Mouse (Mus musculus): Measurements from ENCODE around the gene Gm44965. TPM values are rescaled to one million over a fixed set of nuclear protein-coding genes. Genes with fewer than 3 reads are reported as not detected.

Gene Gm44965
- polyA plus RNA-seq, 1 experiment from 2014 or later = not detected

GRCm38 (mm10) chr6:48664750-48665149, 71.0 kb downstream of the Gm44965 start:
- Histone ChIP-seq H3K4me2 (ENCODE audit: low read depth, low read length) (no peak overlapping the region), H3K4me1 (ENCODE audit: control insufficient read depth, insufficient read depth, low read length) (no peaks in the 10 kb centered on the region), H3K9ac (ENCODE audit: low read length) (no peak overlapping the region), H3K27me3 (ENCODE audit: control insufficient read depth, insufficient read depth, low read length) (no peaks in the 10 kb centered on the region), H3K4me3 (ENCODE audit: low read length) (no peak overlapping the region), H3K27ac (ENCODE audit: low read length) (no peak overlapping the region), H3K9me3 (replicated peaks; ENCODE audit: control insufficient read depth, low read length) (no peaks in the 10 kb centered on the region), H3K36me3 (ENCODE audit: control insufficient read depth, insufficient read depth) (no peaks in the 10 kb centered on the region)
- ATAC-seq (replicated peaks; ENCODE audit: extremely low read depth, insufficient read depth, low FRiP score) = no peak
- 84% methylated on average over 4 of the region's 4 CpGs for WGBS

GRCm38 (mm10) chr6:48665471-48665870, 71.7 kb downstream of the Gm44965 start:
- H3K4me1 ChIP-seq (ENCODE audit: control insufficient read depth, insufficient read depth, low read length) = no peaks in the 10 kb centered on the region
- 87% methylated on average over 9 of the region's 9 CpGs for WGBS
- no peak overlapping the region for H3K9ac ChIP-seq (ENCODE audit: low read length)
- ATAC-seq (replicated peaks; ENCODE audit: extremely low read depth, insufficient read depth, low FRiP score) = no peak
- no peak overlapping the region for H3K27ac ChIP-seq (ENCODE audit: low read length)
- H3K4me2 ChIP-seq (ENCODE audit: low read depth, low read length) = no peak overlapping the region
- no peak overlapping the region for H3K4me3 ChIP-seq (ENCODE audit: low read length)
- H3K36me3 ChIP-seq (ENCODE audit: control insufficient read depth, insufficient read depth) = no peaks in the 10 kb centered on the region
- no peaks in the 10 kb centered on the region for H3K9me3 ChIP-seq (replicated peaks; ENCODE audit: control insufficient read depth, low read length)
- no peaks in the 10 kb centered on the region for H3K27me3 ChIP-seq (ENCODE audit: control insufficient read depth, insufficient read depth, low read length)

GRCm38 (mm10) chr6:48666159-48666586, 72.4 kb downstream of the Gm44965 start:
- WGBS = 54% methylated on average over 7 of the region's 7 CpGs
- Histone ChIP-seq H3K27ac (ENCODE audit: low read length) (no peak overlapping the region), H3K27me3 (ENCODE audit: control insufficient read depth, insufficient read depth, low read length) (no peaks in the 10 kb centered on the region), H3K9me3 (replicated peaks; ENCODE audit: control insufficient read depth, low read length) (no peaks in the 10 kb centered on the region), H3K9ac (ENCODE audit: low read length) (no peak overlapping the region), H3K36me3 (ENCODE audit: control insufficient read depth, insufficient read depth) (no peaks in the 10 kb centered on the region), H3K4me1 (ENCODE audit: control insufficient read depth, insufficient read depth, low read length) (no peaks in the 10 kb centered on the region), H3K4me3 (ENCODE audit: low read length) (no peak overlapping the region), H3K4me2 (ENCODE audit: low read depth, low read length) (no peak overlapping the region)
- no peak for ATAC-seq (replicated peaks; ENCODE audit: extremely low read depth, insufficient read depth, low FRiP score)

- Histone ChIP-seq H3K36me3 (ENCODE audit: control insufficient read depth, insufficient read depth) (no peaks in the 10 kb centered on the region), H3K27ac (ENCODE audit: low read length) (no peak overlapping the region), H3K4me2 (ENCODE audit: low read depth, low read length) (no peak overlapping the region), H3K9ac (ENCODE audit: low read length) (no peak overlapping the region), H3K4me1 (ENCODE audit: control insufficient read depth, insufficient read depth, low read length) (no peaks in the 10 kb centered on the region), H3K27me3 (ENCODE audit: control insufficient read depth, insufficient read depth, low read length) (no peaks in the 10 kb centered on the region), H3K9me3 (replicated peaks; ENCODE audit: control insufficient read depth, low read length) (no peaks in the 10 kb centered on the region), H3K4me3 (ENCODE audit: low read length) (no peak overlapping the region)
- no peak for ATAC-seq (replicated peaks; ENCODE audit: extremely low read depth, insufficient read depth, low FRiP score)
These were observed 74.3 kb downstream of the Gm44965 start for GRCm38 (mm10) chr6:48668022-48668421.

Other genes with a start within 250 kb of the Gm44965 start
- gene Krba1, start 198.4 kb upstream of the Gm44965 start, polyA plus RNA-seq (2015; fragmentation: Nextera tagmentation; extraction: Ambion mirVana) = 17.6 and 18.6 TPM in 2 replicates
- 20.3 and 22.1 TPM in 2 replicates for gene Zfp467, start 148.1 kb upstream of the Gm44965 start, polyA plus RNA-seq (2015; fragmentation: Nextera tagmentation; extraction: Ambion mirVana)
- 0.42 and 0.43 TPM in 2 replicates for gene Sspo, start 145.7 kb upstream of the Gm44965 start, polyA plus RNA-seq (2015; fragmentation: Nextera tagmentation; extraction: Ambion mirVana)
- 17.4 and 20.0 TPM in 2 replicates for gene Atp6v0e2, start 56.3 kb upstream of the Gm44965 start, polyA plus RNA-seq (2015; fragmentation: Nextera tagmentation; extraction: Ambion mirVana)
- gene Lrrc61, start 39.1 kb upstream of the Gm44965 start, polyA plus RNA-seq (2015; fragmentation: Nextera tagmentation; extraction: Ambion mirVana) = 6.7 and 8.2 TPM in 2 replicates
- gene Rarres2, start 21.2 kb upstream of the Gm44965 start, polyA plus RNA-seq (2015; fragmentation: Nextera tagmentation; extraction: Ambion mirVana) = 44.7 and 55.2 TPM in 2 replicates
- not detected in 2 replicates for gene Gm45021, start 4.3 kb upstream of the Gm44965 start, polyA plus RNA-seq (2015; fragmentation: Nextera tagmentation; extraction: Ambion mirVana)
- gene Repin1, start 58 bp upstream of the Gm44965 start, polyA plus RNA-seq (2015; fragmentation: Nextera tagmentation; extraction: Ambion mirVana) = 28.6 and 29.8 TPM in 2 replicates
- gene Zfp775, start 8.1 kb downstream of the Gm44965 start, polyA plus RNA-seq (2015; fragmentation: Nextera tagmentation; extraction: Ambion mirVana) = 6.2 and 8.6 TPM in 2 replicates
- gene AI854703, start 32.8 kb downstream of the Gm44965 start, polyA plus RNA-seq (2015; fragmentation: Nextera tagmentation; extraction: Ambion mirVana) = 1.0 and 1.7 TPM in 2 replicates
- 1.9 and 2.4 TPM in 2 replicates for gene Gimap8, start 53.3 kb downstream of the Gm44965 start, polyA plus RNA-seq (2015; fragmentation: Nextera tagmentation; extraction: Ambion mirVana)
- gene Gimap9, start 82.2 kb downstream of the Gm44965 start, polyA plus RNA-seq (2015; fragmentation: Nextera tagmentation; extraction: Ambion mirVana) = 8.6 and 17.5 TPM in 2 replicates
- gene Gimap4, start 90.6 kb downstream of the Gm44965 start, polyA plus RNA-seq (2015; fragmentation: Nextera tagmentation; extraction: Ambion mirVana) = 35.8 and 37.0 TPM in 2 replicates
- gene Gimap6, start 114.3 kb downstream of the Gm44965 start, polyA plus RNA-seq (2015; fragmentation: Nextera tagmentation; extraction: Ambion mirVana) = 42.5 and 46.8 TPM in 2 replicates
- 2.3 and 5.2 TPM in 2 replicates for gene Gm28053, start 124.7 kb downstream of the Gm44965 start, polyA plus RNA-seq (2015; fragmentation: Nextera tagmentation; extraction: Ambion mirVana)
- gene Gimap7, start 124.7 kb downstream of the Gm44965 start, polyA plus RNA-seq (2015; fragmentation: Nextera tagmentation; extraction: Ambion mirVana) = 0.43 TPM in 1 of 2 replicates, not detected in the other
- gene Gimap1, start 145.1 kb downstream of the Gm44965 start, polyA plus RNA-seq (2015; fragmentation: Nextera tagmentation; extraction: Ambion mirVana) = 30.4 and 35.0 TPM in 2 replicates
- gene Gimap5, start 152.3 kb downstream of the Gm44965 start, polyA plus RNA-seq (2015; fragmentation: Nextera tagmentation; extraction: Ambion mirVana) = 8.3 and 9.8 TPM in 2 replicates
- 0.14 and 0.25 TPM in 2 replicates for gene Gimap3, start 176.9 kb downstream of the Gm44965 start, polyA plus RNA-seq (2015; fragmentation: Nextera tagmentation; extraction: Ambion mirVana)
- 78.4 and 88.4 TPM in 2 replicates for gene Tmem176a, start 247.0 kb downstream of the Gm44965 start, polyA plus RNA-seq (2015; fragmentation: Nextera tagmentation; extraction: Ambion mirVana)
- gene Tmem176b, start 247.6 kb downstream of the Gm44965 start, polyA plus RNA-seq (2015; fragmentation: Nextera tagmentation; extraction: Ambion mirVana) = 217 and 227 TPM in 2 replicates